Mouse (Mus musculus): ENCODE results near the gene Wdr31.

GRCm38 (mm10) chr4:62437871-62438270, 32.8 kb downstream of the Wdr31 start:
- TF ChIP-seq CTCF (IDR thresholded peaks at IDR 0.05; ENCODE audit: low read depth, low read length) (no peak), TAL1 (conservative IDR thresholded peaks at IDR 0.05; ENCODE audit: low read depth, low read length) (no peak)
